Mouse (Mus musculus) liver, embryonic 11.5 days (tissue): ENCODE data around the gene Olfr726. TPM values are rescaled to one million over a fixed set of nuclear protein-coding genes. Genes with fewer than 3 reads are reported as not detected.

ENCODE experiments used
- polyA plus RNA-seq: library from polyadenylated mRNA; unstranded; fragments of >200 nt; fragmentation: Nextera tagmentation; extraction: Ambion mirVana; gene quantifications from 2 replicates; pipeline ENCODE4 v1.2.1, GENCODE M21; 2014

The Olfr726 gene
- polyA plus RNA-seq, 1 experiment from 2014 or later: not detected

Other genes starting within 250 kb of the Olfr726 start
- gene Olfr722, start 189.0 kb downstream of the Olfr726 start, polyA plus RNA-seq: not detected in 2 replicates
- gene Olfr723, start 159.2 kb downstream of the Olfr726 start, polyA plus RNA-seq: not detected in 2 replicates
- not detected in 2 replicates for gene Olfr724, start 127.7 kb downstream of the Olfr726 start, polyA plus RNA-seq
- gene Olfr725, start 50.6 kb downstream of the Olfr726 start, polyA plus RNA-seq: not detected in 2 replicates
- not detected in 2 replicates for gene Olfr727, start 32.2 kb upstream of the Olfr726 start, polyA plus RNA-seq
- not detected in 2 replicates for gene Olfr728, start 51.7 kb upstream of the Olfr726 start, polyA plus RNA-seq
- gene Olfr729, start 62.0 kb upstream of the Olfr726 start, polyA plus RNA-seq: not detected in 2 replicates
- not detected in 2 replicates for gene Olfr730, start 97.2 kb upstream of the Olfr726 start, polyA plus RNA-seq
- gene Olfr731, start 150.9 kb upstream of the Olfr726 start, polyA plus RNA-seq: not detected in 2 replicates
- not detected in 2 replicates for gene Olfr732, start 193.3 kb upstream of the Olfr726 start, polyA plus RNA-seq
- not detected in 2 replicates for gene Olfr733, start 210.6 kb upstream of the Olfr726 start, polyA plus RNA-seq
- not detected in 2 replicates for gene Olfr734, start 235.8 kb upstream of the Olfr726 start, polyA plus RNA-seq